Mouse (Mus musculus) cerebellum, postnatal 10 days (tissue): ENCODE results near the gene Olfr133.
"Not testable (repeated sequence)": the region's sequence is repeated elsewhere in the genome, so short reads cannot be mapped to it uniquely, and the experiment has no call there.

Source experiments
- DNase-seq, 2 experiments: peaks; one replicate each; pipeline ENCODE4 v3.0.0; 2021; ENCODE audit warnings: mixed read lengths in 2 of 2

Olfr133 gene

GRCm38 (mm10) chr17:38144981-38145380 lies at the start of gene Olfr133:
TSS of gene Olfr133 (plus strand) at chr17:38145281.
- no peak for DNase-seq

- DNase-seq: not testable (repeated sequence)
Measured at GRCm38 (mm10) chr17:38124199-38124598, 20.9 kb upstream of the Olfr133 start.

- not testable (repeated sequence) for DNase-seq
Measured at GRCm38 (mm10) chr17:38125371-38125770, 19.7 kb upstream of the Olfr133 start.

GRCm38 (mm10) chr17:38134426-38134825 lies 10.7 kb upstream of the Olfr133 start, which contains the start of gene Olfr132:
TSS of gene Olfr132 (minus strand) at chr17:38134526.
- DNase-seq: no peak

- no peak for DNase-seq
Measured at GRCm38 (mm10) chr17:38171088-38171487, 26.0 kb downstream of the Olfr133 start, which contains the start of gene Olfr134. TSS of gene Olfr134 (plus strand) at chr17:38171388.
